Mouse (Mus musculus) bone marrow macrophage, adult 2 months (primary cell): ENCODE measurements around the gene Pdx1.

Source experiments
- CTCF ChIP-seq: IDR thresholded peaks from 2 replicates; pipeline ENCODE4 v1.5.1; 2012; ENCODE audit warnings: low read depth, mild to moderate bottlenecking, low read length, moderate library complexity
- POLR2A ChIP-seq: IDR thresholded peaks from 2 replicates; pipeline ENCODE4 v1.6.1; 2012; ENCODE audit warnings: mild to moderate bottlenecking, low read depth, low read length, borderline replicate concordance

DNA sequence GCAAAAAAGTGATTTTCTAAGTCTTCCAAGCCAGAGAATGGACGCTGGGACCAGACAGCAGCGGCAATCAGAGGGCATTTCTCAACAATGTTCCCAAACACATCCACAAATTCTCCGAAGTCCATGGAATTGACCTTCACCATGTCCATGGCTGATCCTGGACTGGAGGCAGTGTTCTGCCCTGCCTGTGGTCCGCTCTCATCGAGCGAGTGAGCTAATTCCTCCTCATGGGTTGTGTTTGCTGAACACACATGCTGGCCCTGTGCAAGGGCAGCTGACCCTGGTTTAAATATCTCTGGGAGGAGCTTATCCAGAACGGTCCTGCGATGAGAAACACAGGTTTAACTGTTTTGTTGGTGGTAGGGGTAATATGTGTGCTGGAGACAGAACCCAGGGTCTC lies 52.4 kb downstream of the Pdx1 start, which contains the start of gene Urad:
- TF ChIP-seq CTCF (no peak), POLR2A (no peak)
